Mouse (Mus musculus) v-Abl transformed pro-B cells (cell line): Measurements from ENCODE around the gene Nek1.

Source experiments
- in situ Hi-C, 2 experiments: fragments of 400-800 bp; cut with MboI; formaldehyde crosslinking; loops; one replicate each; pipeline ENCODE4 v1.15.1; 2025; ENCODE audit not compliant: unreplicated experiment in 2 of 2

Gene Nek1

DNA sequence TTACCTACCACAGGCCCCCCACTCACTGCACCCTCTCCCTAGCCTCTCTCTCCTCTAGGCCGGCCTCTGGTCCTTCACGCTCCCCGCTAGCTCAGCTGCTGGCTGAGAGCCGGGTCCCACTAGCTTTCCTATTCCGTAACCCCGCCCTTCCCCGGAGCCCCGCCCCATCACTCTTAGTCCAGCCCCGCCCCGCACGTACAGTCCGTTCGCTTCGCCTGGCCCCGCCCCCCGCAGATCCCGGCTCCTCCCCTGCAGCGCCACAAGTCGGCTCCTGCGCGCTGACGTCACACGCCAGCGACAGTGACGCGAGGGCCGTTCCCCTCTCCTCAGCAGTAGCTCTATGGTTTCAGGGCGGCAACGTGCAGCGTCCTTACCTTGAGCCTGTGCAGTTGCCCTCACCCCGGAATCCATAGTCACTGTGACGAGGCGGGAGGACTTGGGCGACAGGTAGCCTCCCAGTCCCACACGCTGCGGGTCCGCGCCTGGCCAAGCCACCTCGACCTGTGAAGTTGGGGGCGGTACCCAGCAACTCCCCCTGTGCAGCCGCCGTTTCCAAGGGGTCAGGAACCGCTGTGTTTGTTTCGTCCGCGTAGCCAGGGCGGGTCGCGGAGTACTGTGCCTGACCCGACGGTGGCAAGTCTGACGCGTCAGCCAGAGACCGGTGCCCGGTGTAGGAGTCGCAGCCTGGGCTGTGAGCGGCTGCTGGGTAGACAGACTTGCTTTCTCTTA, at the start of gene Nek1:
TSS of gene Nek1 (plus strand) at position 286 of the 729 bp plus-strand sequence.
- in situ Hi-C loops = loop anchor here (5.0 to 25.0 kb wide), 3 partner anchors 106 to 489 kb away; partner anchors contain the start of genes Hpf1 (in 2 of the 2) and Sh3rf1 (in 1 of the 2)

DNA sequence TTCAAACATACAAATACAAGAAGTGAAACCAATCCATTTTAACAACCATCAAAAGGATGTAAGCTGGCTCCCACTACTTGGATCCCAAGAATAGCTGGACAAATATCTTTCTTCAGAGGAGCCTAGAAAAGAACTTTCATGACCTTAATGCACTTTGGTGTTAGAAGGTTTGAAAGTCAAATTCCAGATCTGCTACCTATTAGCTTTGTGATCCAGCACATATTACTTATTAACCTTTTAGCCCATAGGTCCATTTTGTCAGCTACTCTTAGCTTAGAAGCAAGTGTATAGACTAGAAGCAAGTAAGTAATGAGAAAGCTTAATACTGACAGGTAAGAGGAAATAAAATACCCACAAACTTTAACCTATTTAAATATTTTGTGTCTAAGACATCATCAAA, 45.5 kb upstream of the Nek1 start:
- in situ Hi-C loops = loop anchor here in 1 of 2 experiments (25.0 kb wide), 1 partner anchor 335 kb away; no protein-coding TSS in a partner anchor

- in situ Hi-C loops = loop anchor here in 1 of 2 experiments (25.0 kb wide), 1 partner anchor 338 kb away; no protein-coding TSS in a partner anchor
Measured at GRCm38 (mm10) chr8:60949859-60950258, 43.1 kb upstream of the Nek1 start.

- in situ Hi-C loops = no loop called here
Measured at GRCm38 (mm10) chr8:60951271-60951670, 41.7 kb upstream of the Nek1 start.

GRCm38 (mm10) chr8:60951757-60952156, 41.2 kb upstream of the Nek1 start:
- in situ Hi-C loops = no loop called here

DNA sequence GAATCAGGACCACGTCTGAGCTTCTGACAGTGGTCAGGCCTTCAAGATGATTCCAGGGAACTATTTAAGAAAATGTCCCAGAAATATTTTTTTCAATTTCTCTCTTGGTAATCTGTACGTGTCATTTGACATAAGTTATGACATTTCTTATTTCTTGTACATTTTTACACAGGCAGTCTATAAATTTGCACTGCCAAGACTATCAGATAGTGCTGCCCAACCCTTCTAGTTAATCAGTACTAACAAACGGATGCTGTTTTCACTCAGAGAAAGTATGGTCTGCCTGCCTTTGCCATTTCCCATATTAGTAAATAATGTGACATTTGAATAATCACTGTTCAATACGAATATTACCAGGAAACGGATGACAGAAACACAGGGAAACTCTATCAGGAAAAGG, 40.2 kb upstream of the Nek1 start:
- in situ Hi-C loops = no loop called here

DNA sequence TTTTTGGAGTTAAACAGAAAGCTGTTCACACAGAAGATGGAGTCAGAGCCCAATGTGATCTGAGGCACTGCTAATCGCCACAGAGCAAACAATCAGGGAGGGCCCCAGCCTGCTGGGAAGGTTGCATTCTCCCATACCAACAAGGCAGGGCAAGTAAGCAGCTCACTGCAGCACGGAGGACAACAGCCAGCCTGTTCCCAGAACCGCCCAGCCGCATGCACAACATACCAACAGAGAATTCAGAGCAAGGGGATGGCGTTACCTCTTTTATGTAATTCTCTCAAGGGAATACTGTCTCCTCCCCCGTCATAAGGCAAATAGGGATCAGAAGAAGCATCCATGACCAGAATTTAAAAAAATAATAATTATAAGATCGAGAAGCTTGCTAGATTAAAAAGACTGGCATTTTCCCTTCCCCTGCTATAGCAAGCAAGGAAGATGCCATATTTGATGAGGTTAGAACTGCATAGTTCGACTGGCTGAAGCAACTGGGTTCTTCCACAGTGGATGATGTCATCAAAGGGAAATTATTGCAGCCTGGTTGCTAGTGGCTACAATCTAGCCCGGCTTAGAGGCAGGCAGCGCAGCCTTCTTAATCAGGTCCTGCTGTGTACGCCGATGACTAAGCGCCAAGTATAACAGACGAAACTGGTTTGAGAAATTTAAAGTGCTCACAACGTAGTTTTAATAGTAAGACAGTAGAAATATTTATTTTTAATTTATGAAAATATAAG, 38.5 kb upstream of the Nek1 start:
- in situ Hi-C loops = no loop called here

GRCm38 (mm10) chr8:60956847-60957246, 36.1 kb upstream of the Nek1 start:
- in situ Hi-C loops = no loop called here

DNA sequence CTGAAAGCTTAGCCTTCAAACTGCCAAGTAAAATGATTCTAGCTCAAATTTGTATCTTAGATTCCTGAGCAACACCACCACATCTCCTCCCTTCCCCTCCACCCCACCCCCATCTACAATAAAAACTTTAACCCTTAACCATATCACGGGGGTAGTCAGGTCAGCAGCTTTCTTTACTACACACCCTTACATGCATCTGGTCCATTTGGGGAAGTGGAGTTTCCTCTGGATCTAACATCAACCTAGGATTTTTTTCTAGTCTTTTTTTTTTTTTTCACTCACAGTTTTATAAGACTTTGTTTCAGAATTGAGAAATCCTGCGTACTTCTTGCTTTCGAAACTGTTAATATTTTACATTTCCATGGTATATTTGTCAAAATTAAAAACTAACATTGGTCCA, 30.2 kb upstream of the Nek1 start:
- in situ Hi-C loops = no loop called here

- in situ Hi-C loops = no loop called here
Measured at GRCm38 (mm10) chr8:60963931-60964330, 29.1 kb upstream of the Nek1 start.

- in situ Hi-C loops = no loop called here
Measured at GRCm38 (mm10) chr8:60964518-60964917, 28.5 kb upstream of the Nek1 start.

DNA sequence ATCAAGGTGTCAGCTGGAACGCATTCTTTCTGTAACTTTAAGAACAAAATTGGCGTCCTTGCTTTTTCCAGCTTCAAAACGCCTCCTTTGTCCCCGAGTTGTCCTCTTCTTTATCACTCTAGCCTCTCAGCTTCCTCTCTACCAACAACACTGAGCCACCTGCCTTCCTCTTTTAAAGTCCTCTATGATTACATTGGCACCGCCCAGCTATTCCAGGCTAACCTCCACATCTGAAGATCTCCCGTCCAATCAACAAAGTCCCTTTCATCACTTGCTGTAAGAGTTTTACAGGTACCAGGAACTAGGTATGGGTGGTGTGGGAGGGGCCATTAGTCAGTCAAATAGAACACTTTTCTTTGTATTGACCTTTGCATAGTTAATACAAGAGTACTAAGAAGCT, 27.7 kb upstream of the Nek1 start:
- in situ Hi-C loops = no loop called here

GRCm38 (mm10) chr8:60965741-60966140, 27.3 kb upstream of the Nek1 start:
- in situ Hi-C loops = no loop called here

- in situ Hi-C loops = no loop called here
Measured at GRCm38 (mm10) chr8:60969091-60969490, 23.9 kb upstream of the Nek1 start.

DNA sequence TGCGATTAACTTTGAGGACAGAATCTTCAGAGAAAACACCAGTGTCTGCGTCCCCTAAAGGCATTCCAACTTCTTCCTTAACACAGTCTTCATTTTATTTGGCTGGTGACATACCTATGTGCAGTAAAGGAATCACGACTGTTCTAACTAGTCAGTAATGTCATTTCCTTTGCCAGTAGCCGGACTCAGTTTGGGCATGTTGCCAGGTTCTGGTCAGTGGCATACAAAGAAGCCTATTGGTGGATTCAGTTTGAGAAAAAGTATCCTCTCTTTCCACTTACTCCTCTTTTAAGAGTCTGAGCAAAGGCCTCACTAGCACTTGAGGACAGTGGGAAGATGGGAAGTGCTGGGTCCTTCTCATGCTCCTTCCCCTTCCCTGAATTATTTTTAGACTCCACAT, 21.2 kb upstream of the Nek1 start:
- in situ Hi-C loops = no loop called here

- in situ Hi-C loops = no loop called here
Measured at GRCm38 (mm10) chr8:60973448-60973847, 19.5 kb upstream of the Nek1 start.

DNA sequence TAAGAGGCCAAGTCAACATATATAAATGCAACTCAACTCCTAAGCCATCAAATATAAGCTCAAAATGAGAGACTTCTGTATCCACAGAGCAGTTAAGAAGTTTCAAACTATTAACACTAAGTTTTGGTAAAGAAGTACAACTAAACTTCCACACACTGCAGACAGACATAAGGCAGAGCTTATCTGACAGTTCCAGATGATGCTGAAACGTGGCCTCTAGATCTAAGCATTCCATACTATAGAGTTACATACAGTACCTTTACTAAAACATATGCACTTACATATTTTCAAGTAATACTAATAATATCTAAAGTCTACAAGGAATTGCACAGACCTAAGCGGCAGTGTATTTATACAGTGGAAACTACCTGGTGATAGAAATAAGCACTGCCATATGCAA, 18.2 kb upstream of the Nek1 start:
- in situ Hi-C loops = loop anchor here (25.0 kb wide), 1 partner anchor 88 kb away; the partner anchor contains the start of gene Hpf1 (in 2 of the 2)

- in situ Hi-C loops = loop anchor here (25.0 kb wide), 1 partner anchor 90 kb away; the partner anchor contains the start of gene Hpf1 (in 2 of the 2)
Measured at GRCm38 (mm10) chr8:60976818-60977217, 16.2 kb upstream of the Nek1 start.

DNA sequence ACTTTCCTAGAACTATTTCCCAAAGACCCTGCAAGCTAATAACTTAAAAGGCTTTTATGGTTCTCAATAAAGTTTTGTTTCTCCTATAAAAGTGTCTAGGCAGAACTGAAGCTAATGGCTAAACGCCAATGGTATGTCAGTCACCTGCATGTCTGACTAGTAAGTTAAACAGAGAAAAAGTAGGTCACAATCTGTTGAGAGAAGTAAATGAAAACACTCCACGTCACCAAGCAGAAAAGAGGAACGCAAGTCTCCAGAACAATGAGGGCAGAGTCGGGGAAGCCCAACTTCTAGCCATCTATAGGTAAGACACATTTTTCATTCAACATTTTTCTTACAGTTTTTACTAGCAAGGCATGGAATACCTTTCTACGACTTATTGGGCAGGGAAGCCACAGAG, 14.5 kb upstream of the Nek1 start:
- in situ Hi-C loops = loop anchor here (25.0 kb wide), 1 partner anchor 91 kb away; the partner anchor contains the start of gene Hpf1 (in 2 of the 2)

- in situ Hi-C loops = loop anchor here (10.0 to 25.0 kb wide), 2 partner anchors 94 to 303 kb away; partner anchors contain the start of gene Hpf1 (in 2 of the 2)
Measured at GRCm38 (mm10) chr8:60981388-60981787, 11.6 kb upstream of the Nek1 start.
